Mouse (Mus musculus) hindbrain, embryonic 16.5 days (tissue): Measurements from ENCODE around the gene Olfr554. TPM values are rescaled to one million over a fixed set of nuclear protein-coding genes. Genes with fewer than 3 reads are reported as not detected.
"Not testable (repeated sequence)": the region's sequence is repeated elsewhere in the genome, so short reads cannot be mapped to it uniquely, and the experiment has no call there.

Experiments used
- ATAC-seq: fragments of 200-750 bp; cut with Nextera tagmentation; 2 replicates; pipeline ENCODE4 v1.8.0; 2017; ENCODE audit warnings: moderate TSS enrichment, moderate library complexity
- H3K27ac ChIP-seq: fragments of 300-500 bp; sonication (generic); 2 replicates; pipeline ENCODE4 v1.5.1; 2014; ENCODE audit warnings: low read depth, mild to moderate bottlenecking, control low read depth, low read length, moderate library complexity
- H3K27me3 ChIP-seq: fragments of 300-500 bp; sonication (generic); replicated peaks from 2 replicates; pipeline ENCODE4 v1.6.1; 2014; ENCODE audit warnings: low read length; ENCODE audit not compliant: control insufficient read depth, insufficient read depth
- H3K36me3 ChIP-seq: fragments of 300-500 bp; sonication (generic); 2 replicates; pipeline ENCODE4 v1.6.1; 2014; ENCODE audit warnings: mild to moderate bottlenecking, low read length, moderate library complexity, mixed read lengths; ENCODE audit not compliant: control insufficient read depth, insufficient read depth
- H3K4me1 ChIP-seq: fragments of 300-500 bp; sonication (generic); 2 replicates; pipeline ENCODE4 v1.6.1; 2014; ENCODE audit warnings: low read depth, low read length; ENCODE audit not compliant: control insufficient read depth, insufficient read depth
- H3K4me2 ChIP-seq: fragments of 300-500 bp; sonication (generic); 2 replicates; pipeline ENCODE4 v1.6.1; 2014; ENCODE audit warnings: mild to moderate bottlenecking, low read length, control low read depth, moderate library complexity
- H3K4me3 ChIP-seq: fragments of 300-500 bp; sonication (generic); 2 replicates; pipeline ENCODE4 v1.5.1; 2014; ENCODE audit warnings: mild to moderate bottlenecking, low read length, control low read depth, moderate library complexity
- H3K9ac ChIP-seq: fragments of 300-500 bp; sonication (generic); 2 replicates; pipeline ENCODE4 v1.6.1; 2014; ENCODE audit warnings: low read depth, mild to moderate bottlenecking, control low read depth, low read length, moderate library complexity
- H3K9me3 ChIP-seq: fragments of 300-500 bp; sonication (generic); 2 replicates; pipeline ENCODE4 v1.6.1; 2014; ENCODE audit warnings: mild to moderate bottlenecking, low read length, moderate library complexity; ENCODE audit not compliant: control insufficient read depth
- WGBS: fragments of 180-500 bp; shearing (Covaris S2); extraction: QIAGEN DNeasy Blood & Tissue Kit; methylation state at CpG from one replicate; pipeline ENCODE4 v1.1.7; 2014; 5-methylcytosine and 5-hydroxymethylcytosine counted together
- polyA plus RNA-seq: library from polyadenylated mRNA; unstranded; fragments of >200 nt; fragmentation: Nextera tagmentation; extraction: Ambion mirVana; gene quantifications from 2 replicates; pipeline ENCODE4 v1.2.1, GENCODE M21; 2015

The Olfr554 gene
- polyA plus RNA-seq = not detected in 2 replicates

- no peak within 1 kb of the TSS for H3K9ac ChIP-seq
- H3K4me1 ChIP-seq = no peaks in the 10 kb centered on the region
- no peak within 1 kb of the TSS for H3K4me2 ChIP-seq
- H3K9me3 ChIP-seq = no peaks in the 10 kb centered on the region
- H3K36me3 ChIP-seq = no peaks in the 10 kb centered on the region
- ATAC-seq = no peak
- whole genome bisulfite sequencing = 87% methylated on average over 1 of the region's 1 CpGs
- H3K27ac ChIP-seq = no peak within 1 kb of the TSS
- H3K4me3 ChIP-seq = no peak within 1 kb of the TSS
- no peaks in the 10 kb centered on the region for H3K27me3 ChIP-seq
These were observed at the start of gene Olfr554 for GRCm38 (mm10) chr7:102638132-102638531. Gene Olfr554 (plus strand): TSS chr7:102638432.

GRCm38 (mm10) chr7:102591786-102592185, 46.4 kb upstream of the Olfr554 start, which contains the start of gene Olfr551:
Gene Olfr551 (minus strand): TSS chr7:102591886.
- H3K9ac ChIP-seq = no peak within 1 kb of the TSS
- ATAC-seq = no peak
- H3K4me1 ChIP-seq = no peaks in the 10 kb centered on the region
- H3K4me2 ChIP-seq = no peak within 1 kb of the TSS
- H3K9me3 ChIP-seq = no peaks in the 10 kb centered on the region
- H3K27ac ChIP-seq = no peak within 1 kb of the TSS
- H3K4me3 ChIP-seq = no peak within 1 kb of the TSS
- H3K27me3 ChIP-seq = no peaks in the 10 kb centered on the region
- 95% methylated on average over 3 of the region's 3 CpGs for WGBS
- H3K36me3 ChIP-seq = no peaks in the 10 kb centered on the region

- no peak for ATAC-seq
- WGBS = 60% methylated on average over 1 of the region's 1 CpGs
- Histone ChIP-seq H3K36me3 (no peaks in the 10 kb centered on the region), H3K4me1 (no peaks in the 10 kb centered on the region), H3K9me3 (no peaks in the 10 kb centered on the region), H3K27me3 (no peaks in the 10 kb centered on the region), H3K4me3 (no peak within 1 kb of the TSS), H3K4me2 (no peak within 1 kb of the TSS), H3K27ac (no peak within 1 kb of the TSS), H3K9ac (no peak within 1 kb of the TSS)
These were observed 40.7 kb upstream of the Olfr554 start, which contains the start of gene Olfr552 for GRCm38 (mm10) chr7:102597378-102598031. Gene Olfr552 (plus strand): TSS chr7:102597770.

GRCm38 (mm10) chr7:102618118-102618517, 20.1 kb upstream of the Olfr554 start, which contains the start of gene Olfr553:
Gene Olfr553 (minus strand): TSS chr7:102618218.
- no peaks in the 10 kb centered on the region for H3K27me3 ChIP-seq
- H3K27ac ChIP-seq = no peak within 1 kb of the TSS
- ATAC-seq = no peak
- no peak within 1 kb of the TSS for H3K4me3 ChIP-seq
- H3K36me3 ChIP-seq = no peaks in the 10 kb centered on the region
- H3K4me1 ChIP-seq = no peaks in the 10 kb centered on the region
- no peak within 1 kb of the TSS for H3K4me2 ChIP-seq
- no peaks in the 10 kb centered on the region for H3K9me3 ChIP-seq
- no peak within 1 kb of the TSS for H3K9ac ChIP-seq

GRCm38 (mm10) chr7:102619608-102620007, 18.6 kb upstream of the Olfr554 start:
- Histone ChIP-seq H3K4me1 (no peaks in the 10 kb centered on the region), H3K4me2 (no peak overlapping the region), H3K4me3 (no peak overlapping the region), H3K36me3 (no peaks in the 10 kb centered on the region), H3K27me3 (no peaks in the 10 kb centered on the region), H3K27ac (no peak overlapping the region), H3K9me3 (no peaks in the 10 kb centered on the region), H3K9ac (no peak overlapping the region)
- WGBS = 65% methylated on average over 5 of the region's 5 CpGs
- ATAC-seq = no peak

GRCm38 (mm10) chr7:102620368-102620767, 17.9 kb upstream of the Olfr554 start:
- H3K4me3 ChIP-seq, H3K27me3 ChIP-seq, H3K9me3 ChIP-seq, H3K9ac ChIP-seq, H3K27ac ChIP-seq, ATAC-seq, H3K4me1 ChIP-seq, H3K36me3 ChIP-seq, H3K4me2 ChIP-seq: not testable (repeated sequence)
- 89% methylated on average over 15 of the region's 19 CpGs for WGBS

- H3K9ac ChIP-seq = no peak overlapping the region
- H3K36me3 ChIP-seq = no peaks in the 10 kb centered on the region
- no peak overlapping the region for H3K4me3 ChIP-seq
- H3K27ac ChIP-seq = no peak overlapping the region
- no peaks in the 10 kb centered on the region for H3K27me3 ChIP-seq
- no peaks in the 10 kb centered on the region for H3K9me3 ChIP-seq
- WGBS = 39% methylated on average over 3 of the region's 3 CpGs
- H3K4me2 ChIP-seq = no peak overlapping the region
- ATAC-seq = no peak
- no peaks in the 10 kb centered on the region for H3K4me1 ChIP-seq
These were observed 1.6 kb upstream of the Olfr554 start for GRCm38 (mm10) chr7:102636665-102637064.

- H3K9ac ChIP-seq, H3K4me3 ChIP-seq, H3K9me3 ChIP-seq, ATAC-seq, H3K36me3 ChIP-seq, H3K27ac ChIP-seq, H3K27me3 ChIP-seq, H3K4me2 ChIP-seq, H3K4me1 ChIP-seq: not testable (repeated sequence)
- 87% methylated on average over 4 of the region's 4 CpGs for WGBS
These were observed 6.7 kb downstream of the Olfr554 start for GRCm38 (mm10) chr7:102644945-102645344.

- Histone ChIP-seq H3K27me3 (no peaks in the 10 kb centered on the region), H3K9ac (no peak within 1 kb of the TSS), H3K9me3 (no peaks in the 10 kb centered on the region), H3K4me2 (no peak within 1 kb of the TSS), H3K27ac (no peak within 1 kb of the TSS), H3K4me3 (no peak within 1 kb of the TSS), H3K4me1 (no peaks in the 10 kb centered on the region), H3K36me3 (no peaks in the 10 kb centered on the region)
- no peak for ATAC-seq
- 84% methylated on average over 1 of the region's 1 CpGs for WGBS
These were observed 20.3 kb downstream of the Olfr554 start, which contains the start of gene Olfr555 for GRCm38 (mm10) chr7:102658523-102658922. Gene Olfr555 (plus strand): TSS chr7:102658823.
